Mouse (Mus musculus): Measurements from ENCODE around the gene Nkrf. TPM values are rescaled to one million over a fixed set of nuclear protein-coding genes. Genes with fewer than 3 reads are reported as not detected.
"Not testable (repeated sequence)": the region's sequence is repeated elsewhere in the genome, so short reads cannot be mapped to it uniquely, and the experiment has no call there.

Gene Nkrf
- total and polyA plus RNA-seq, 2 experiments from 2014 or later: 12.8 to 15.3 TPM

DNA sequence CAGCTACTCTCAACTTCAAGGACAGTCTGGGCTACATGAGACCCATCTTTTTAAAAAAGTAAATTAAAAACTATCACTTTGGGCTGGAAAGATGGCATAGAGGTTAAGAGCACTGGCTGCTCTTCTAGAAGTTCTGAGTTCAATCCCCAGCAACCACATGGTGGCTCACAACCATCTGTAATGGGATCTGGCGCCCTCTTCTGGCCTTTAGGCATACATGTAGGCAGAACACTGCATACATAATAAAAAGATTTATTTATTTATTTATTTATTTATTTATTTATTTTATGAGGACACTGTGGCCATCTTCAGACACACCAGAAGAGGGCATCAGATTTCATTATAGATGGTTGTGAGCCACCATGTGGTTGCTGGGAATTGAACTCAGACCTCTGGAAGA lies 3.8 kb downstream of the Nkrf start:
- not testable (repeated sequence) for H3K27me3 ChIP-seq (ENCODE audit: insufficient read depth, low read length); H3K27ac ChIP-seq; H3K4me2 ChIP-seq (ENCODE audit: low read depth, low read length); H3K9ac ChIP-seq (replicated peaks; ENCODE audit: low read length); ATAC-seq; H3K9me3 ChIP-seq (ENCODE audit: low read length); H3K4me1 ChIP-seq (ENCODE audit: insufficient read depth, low read length); H3K36me3 ChIP-seq (ENCODE audit: insufficient read depth, low read length); DNase-seq (ENCODE audit: low spot score); H3K4me3 ChIP-seq (ENCODE audit: low read length)
- 19% methylated on average over 1 of the region's 1 CpGs for WGBS
- peak; percentile 32; the same call in 1 of the 2 replicates for TF ChIP-seq CTCF (IDR thresholded peaks at IDR 0.05; ENCODE audit: low read depth)

DNA sequence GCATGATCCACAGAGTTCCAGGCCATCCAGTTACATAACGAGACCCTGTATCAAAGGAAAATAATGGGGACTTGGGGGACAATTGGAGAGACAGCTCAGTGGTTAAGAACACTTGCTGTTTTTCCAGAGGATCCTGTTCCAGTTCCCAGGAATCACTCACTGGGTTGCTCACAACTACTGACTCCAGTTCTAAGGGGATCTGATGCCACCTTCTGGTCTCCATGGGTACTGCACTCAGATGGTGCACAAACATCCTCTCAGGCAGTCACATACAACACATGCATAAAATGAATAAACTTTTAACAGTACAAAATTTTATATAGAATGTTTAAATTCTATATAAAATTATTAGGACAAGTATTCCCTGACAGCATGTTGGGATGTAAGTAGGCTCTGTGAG lies 18.0 kb downstream of the Nkrf start:
- no peak overlapping the region for H3K4me2 ChIP-seq (ENCODE audit: low read depth, low read length)
- H3K9ac ChIP-seq (replicated peaks; ENCODE audit: low read length): no peak overlapping the region
- H3K4me3 ChIP-seq (ENCODE audit: low read length): no peak overlapping the region
- no peaks in the 10 kb centered on the region for H3K36me3 ChIP-seq (ENCODE audit: insufficient read depth, low read length)
- DNase-seq (ENCODE audit: low spot score): peak; percentile 2
- no peaks in the 10 kb centered on the region for H3K27me3 ChIP-seq (ENCODE audit: insufficient read depth, low read length)
- H3K9me3 ChIP-seq (ENCODE audit: low read length): no peaks in the 10 kb centered on the region
- peak; percentile 50 for TF ChIP-seq CTCF (IDR thresholded peaks at IDR 0.05; ENCODE audit: low read depth)
- 89% methylated on average over 1 of the region's 1 CpGs for WGBS
- H3K4me1 ChIP-seq (ENCODE audit: insufficient read depth, low read length): no peaks in the 10 kb centered on the region
- no peak for ATAC-seq
- H3K27ac ChIP-seq: no peak overlapping the region

GRCm38 (mm10) chrX:36874704-36875128 lies 28.0 kb downstream of the Nkrf start:
- peak overlapping the region; percentile 59 for H3K4me2 ChIP-seq (ENCODE audit: low read depth, low read length)
- peak overlapping the region; percentile 65 for H3K4me3 ChIP-seq (ENCODE audit: low read length)
- ATAC-seq (no peak; the same call in 1 of the 2 replicates), DNase-seq (ENCODE audit: low spot score) (no peak)
- peak overlapping the region; percentile 66 for H3K9ac ChIP-seq (replicated peaks; ENCODE audit: low read length)
- H3K27ac ChIP-seq: peak overlapping the region; percentile 68; the same call in 1 of the 2 replicates
- H3K4me1 ChIP-seq (ENCODE audit: insufficient read depth, low read length): no peaks in the 10 kb centered on the region
- no peaks in the 10 kb centered on the region for H3K36me3 ChIP-seq (ENCODE audit: insufficient read depth, low read length)
- no peaks in the 10 kb centered on the region for H3K27me3 ChIP-seq (ENCODE audit: insufficient read depth, low read length)
- WGBS: 21% methylated on average over 36 of the region's 36 CpGs
- H3K9me3 ChIP-seq (ENCODE audit: low read length): no peaks in the 10 kb centered on the region
- no peak for TF ChIP-seq CTCF (IDR thresholded peaks at IDR 0.05; ENCODE audit: low read depth)

GRCm38 (mm10) chrX:36874178-36874696 lies 28.5 kb downstream of the Nkrf start:
- ATAC-seq: peak; percentile 97
- DNase-seq (ENCODE audit: low spot score): peak; percentile 88
- Histone ChIP-seq H3K4me2 (ENCODE audit: low read depth, low read length) (peak overlapping the region; percentile 59), H3K9me3 (ENCODE audit: low read length) (no peaks in the 10 kb centered on the region), H3K36me3 (ENCODE audit: insufficient read depth, low read length) (no peaks in the 10 kb centered on the region), H3K27me3 (ENCODE audit: insufficient read depth, low read length) (no peaks in the 10 kb centered on the region), H3K9ac (replicated peaks; ENCODE audit: low read length) (peak overlapping the region; percentile 66), H3K4me1 (ENCODE audit: insufficient read depth, low read length) (no peaks in the 10 kb centered on the region), H3K27ac (peak overlapping the region; percentile 68; the same call in 1 of the 2 replicates), H3K4me3 (ENCODE audit: low read length) (peak overlapping the region; percentile 65)
- WGBS: 24% methylated on average over 57 of the region's 57 CpGs
- no peak for TF ChIP-seq CTCF (IDR thresholded peaks at IDR 0.05; ENCODE audit: low read depth)

GRCm38 (mm10) chrX:36873765-36874164 lies 28.9 kb downstream of the Nkrf start, which contains the start of the genes Ube2a and C330007P06Rik:
TSS of gene Ube2a (plus strand) at chrX:36873900.
TSS of gene C330007P06Rik (minus strand) at chrX:36874111.
- no peaks in the 10 kb centered on the region for H3K27me3 ChIP-seq (ENCODE audit: insufficient read depth, low read length)

GRCm38 (mm10) chrX:36870372-36870771 lies 32.3 kb downstream of the Nkrf start:
- no peaks in the 10 kb centered on the region for H3K36me3 ChIP-seq (ENCODE audit: insufficient read depth, low read length)
- no peak overlapping the region for H3K4me3 ChIP-seq (ENCODE audit: low read length)
- H3K27me3 ChIP-seq (ENCODE audit: insufficient read depth, low read length): no peaks in the 10 kb centered on the region
- H3K9me3 ChIP-seq (ENCODE audit: low read length): no peaks in the 10 kb centered on the region
- no peak overlapping the region for H3K27ac ChIP-seq
- H3K4me2 ChIP-seq (ENCODE audit: low read depth, low read length): no peak overlapping the region
- H3K9ac ChIP-seq (replicated peaks; ENCODE audit: low read length): no peak overlapping the region
- DNase-seq (ENCODE audit: low spot score) (no peak), ATAC-seq (no peak)
- H3K4me1 ChIP-seq (ENCODE audit: insufficient read depth, low read length): no peaks in the 10 kb centered on the region
- WGBS: 82% methylated on average over 3 of the region's 3 CpGs
- TF ChIP-seq CTCF (IDR thresholded peaks at IDR 0.05; ENCODE audit: low read depth): no peak

More at GRCm38 (mm10) chrX:36873765-36874164, 28.9 kb downstream of the Nkrf start, which contains the start of the genes Ube2a and C330007P06Rik:
- H3K4me2 ChIP-seq (ENCODE audit: low read depth, low read length): peak within 1 kb of the TSS; percentile 59
- WGBS: 42% methylated on average over 8 of the region's 8 CpGs
- H3K9ac ChIP-seq (replicated peaks; ENCODE audit: low read length): peak within 1 kb of the TSS; percentile 66
- peak within 1 kb of the TSS; percentile 68; the same call in 1 of the 2 replicates for H3K27ac ChIP-seq
- H3K9me3 ChIP-seq (ENCODE audit: low read length): no peaks in the 10 kb centered on the region
- DNase-seq (ENCODE audit: low spot score) (no peak), ATAC-seq (no peak)
- H3K4me1 ChIP-seq (ENCODE audit: insufficient read depth, low read length): no peaks in the 10 kb centered on the region
- TF ChIP-seq CTCF (IDR thresholded peaks at IDR 0.05; ENCODE audit: low read depth): no peak
- H3K36me3 ChIP-seq (ENCODE audit: insufficient read depth, low read length): no peaks in the 10 kb centered on the region
- peak within 1 kb of the TSS; percentile 65 for H3K4me3 ChIP-seq (ENCODE audit: low read length)

Measured in hindbrain, postnatal 0 days (tissue).